Mouse (Mus musculus): ENCODE measurements around the gene Utp14a.

Utp14a gene

DNA sequence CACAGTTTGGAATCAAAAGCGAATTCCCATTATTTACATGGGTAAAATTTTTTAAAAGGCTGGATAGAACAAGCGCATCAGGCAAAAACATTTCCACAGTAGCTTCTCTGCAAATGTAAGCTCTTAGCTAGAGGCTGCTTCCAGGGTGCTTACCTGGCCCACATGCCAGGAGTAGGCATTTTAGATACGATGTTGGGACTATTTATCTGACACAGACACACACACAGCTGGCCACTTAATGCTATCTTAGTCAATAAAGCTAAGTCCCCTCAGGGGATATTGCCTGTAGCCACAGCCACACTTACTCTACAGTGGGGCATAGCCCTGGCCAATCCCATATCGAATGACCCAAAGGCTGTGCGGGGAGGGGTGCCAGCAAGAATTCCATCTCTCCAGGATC is 55.1 kb downstream of the Utp14a start:
- DNase-seq (ENCODE audit: low spot score), result no peak

GRCm38 (mm10) chrX:48314530-48315079 is 57.9 kb downstream of the Utp14a start:
- peak; percentile 84 for DNase-seq (ENCODE audit: low spot score)

GRCm38 (mm10) chrX:48317444-48317843 is 60.8 kb downstream of the Utp14a start:
- no peak for DNase-seq (ENCODE audit: low spot score)

GRCm38 (mm10) chrX:48318194-48318593 is 61.5 kb downstream of the Utp14a start:
- peak; percentile 80 for DNase-seq (ENCODE audit: low spot score)
